Mouse (Mus musculus) C2C12 (cell line): ENCODE results near the gene Tmc6. TPM values are rescaled to one million over a fixed set of nuclear protein-coding genes. Genes with fewer than 3 reads are reported as not detected.

Source experiments
- H3K27me3 ChIP-seq: one replicate; pipeline ENCODE4 v1.6.1; 2011; ENCODE audit not compliant: control insufficient read depth, insufficient read depth, insufficient read length
- H3K36me3 ChIP-seq: one replicate; pipeline ENCODE4 v1.6.1; 2011; ENCODE audit not compliant: control insufficient read depth, insufficient read depth
- H3K4me3 ChIP-seq: one replicate; pipeline ENCODE4 v1.5.1; 2011; ENCODE audit warnings: mild to moderate bottlenecking, control low read depth; ENCODE audit not compliant: poor library complexity, insufficient read depth, severe bottlenecking
- H3K79me2 ChIP-seq: one replicate; pipeline ENCODE4 v1.6.1; 2011; ENCODE audit not compliant: control insufficient read depth, insufficient read depth
- H3K79me3 ChIP-seq: one replicate; pipeline ENCODE4 v1.6.1; 2011; ENCODE audit warnings: low read depth, control low read depth
- H3ac ChIP-seq: one replicate; pipeline ENCODE3; 2011; ENCODE audit warnings: low read depth; ENCODE audit not compliant: control insufficient read depth, insufficient read length
- CEBPB ChIP-seq: IDR thresholded peaks from one replicate; pipeline ENCODE4 v1.6.1; 2011; ENCODE audit warnings: low read depth, mild to moderate bottlenecking, control low read depth, moderate library complexity
- CTCF ChIP-seq: IDR thresholded peaks from one replicate; pipeline ENCODE4 v1.5.1; 2011; ENCODE audit not compliant: control insufficient read depth, insufficient read depth, insufficient read length
- FOSL1 ChIP-seq: IDR thresholded peaks from one replicate; pipeline ENCODE4 v1.8.0; 2011; ENCODE audit warnings: mild to moderate bottlenecking, low read length; ENCODE audit not compliant: poor library complexity, insufficient read depth, severe bottlenecking
- MAX ChIP-seq: IDR thresholded peaks from one replicate; pipeline ENCODE4 v1.6.1; 2011; ENCODE audit warnings: mild to moderate bottlenecking, control low read depth
- MYOD1 ChIP-seq: IDR thresholded peaks from one replicate; pipeline ENCODE4 v1.6.1; 2011; ENCODE audit warnings: low read depth; ENCODE audit not compliant: control insufficient read depth, insufficient read length
- MYOG ChIP-seq: IDR thresholded peaks from one replicate; pipeline ENCODE4 v1.6.1; 2011; ENCODE audit not compliant: control insufficient read depth, insufficient read length; ENCODE audit errors: extremely low read depth
- USF1 ChIP-seq: IDR thresholded peaks from one replicate; pipeline ENCODE4 v1.6.1; 2011; ENCODE audit warnings: low read depth, mild to moderate bottlenecking, control low read depth, moderate library complexity
- long read RNA-seq, 2 experiments: library from polyadenylated mRNA; unstranded; transcript quantifications; one replicate each; pipeline ENCODE4 v2.0.0; 2019 to 2020
- polyA plus RNA-seq: library from polyadenylated mRNA; unstranded; fragments of >200 nt; fragmentation: generic; extraction: Trizol; gene quantifications from one replicate; pipeline ENCODE4 v1.2.1, GENCODE M21; 2012; ENCODE audit warnings: missing spikeins

Tmc6 gene
- 23.2 TPM for polyA plus RNA-seq
- long read RNA-seq, experiment 1, transcript Tmc6-201 (20 exons, 2,865 nt) = major isoform, 8 of 23 reads
- long read RNA-seq, experiment 1, partial matches to known transcripts = 6 of 23 reads
- long read RNA-seq, experiment 1, other reads (novel, unspliced or antisense) = 9 of 23 reads
- long read RNA-seq, experiment 2, transcript Tmc6-201 (20 exons, 2,865 nt) = major isoform, 67 of 148 reads
- long read RNA-seq, experiment 2, partial matches to known transcripts = 6 of 148 reads
- long read RNA-seq, experiment 2, other reads (novel, unspliced or antisense) = 75 of 148 reads

GRCm38 (mm10) chr11:117781993-117782704 lies at the start of gene Tmc6, which contains the start of gene Tmc8:
Gene Tmc6 (minus strand): TSS chr11:117782198.
Gene Tmc8 (plus strand): TSS chr11:117782076.
- Histone ChIP-seq H3K4me3 (peak within 1 kb of the TSS; percentile 23), H3K36me3 (no peaks in the 10 kb centered on the region), H3K79me2 (no peaks in the 10 kb centered on the region), H3K79me3 (no peaks in the 10 kb centered on the region), H3ac (peak within 1 kb of the TSS; percentile 23), H3K27me3 (no peaks in the 10 kb centered on the region)
- no peak for TF ChIP-seq MAX
- no peak for TF ChIP-seq USF1
- TF ChIP-seq MYOD1 = no peak
- no peak for TF ChIP-seq MYOG
- no peak for TF ChIP-seq CEBPB
- TF ChIP-seq FOSL1 = no peak
- no peak for TF ChIP-seq CTCF

DNA sequence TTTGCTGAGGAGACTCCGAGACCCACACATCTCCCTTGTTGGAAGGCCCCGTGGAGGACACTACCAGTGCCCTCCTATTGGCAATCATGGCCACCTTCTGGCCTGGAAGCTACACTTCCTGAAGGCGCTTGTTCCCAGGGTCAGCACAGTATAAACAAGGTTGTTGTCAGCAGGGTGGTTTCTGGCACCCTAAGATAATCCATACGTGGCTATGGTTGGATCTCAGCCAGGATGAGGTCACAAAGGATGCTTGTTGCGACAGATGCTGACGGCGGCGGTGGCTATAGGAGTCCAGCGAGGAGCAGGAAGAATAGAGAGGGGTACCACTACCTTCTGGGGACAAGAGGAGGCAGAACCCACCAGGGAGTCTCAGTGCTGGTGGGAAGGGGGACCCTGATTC lies 48.4 kb upstream of the Tmc6 start:
- TF ChIP-seq USF1 (no peak), CEBPB (peak; percentile 40), MAX (no peak), CTCF (no peak), FOSL1 (no peak), MYOD1 (no peak), MYOG (no peak)
- Histone ChIP-seq H3K79me3 (no peaks in the 10 kb centered on the region), H3K79me2 (peaks cover 17% of the 10 kb centered on the region)

GRCm38 (mm10) chr11:117829671-117830215 lies 47.7 kb upstream of the Tmc6 start:
- TF ChIP-seq USF1 = no peak
- no peak for TF ChIP-seq MAX
- TF ChIP-seq CTCF = no peak
- no peak for TF ChIP-seq MYOD1
- no peak for TF ChIP-seq FOSL1
- TF ChIP-seq MYOG = no peak
- no peak for TF ChIP-seq CEBPB
- Histone ChIP-seq H3K79me2 (peaks cover 23% of the 10 kb centered on the region), H3K4me3 (no peak overlapping the region), H3ac (no peak overlapping the region), H3K27me3 (no peaks in the 10 kb centered on the region), H3K36me3 (no peaks in the 10 kb centered on the region), H3K79me3 (peaks cover 6% of the 10 kb centered on the region)

More for the DNA sequence above, 48.4 kb upstream of the Tmc6 start:
- Histone ChIP-seq H3K36me3 (no peaks in the 10 kb centered on the region), H3K27me3 (no peaks in the 10 kb centered on the region), H3K4me3 (no peak overlapping the region), H3ac (no peak overlapping the region)

DNA sequence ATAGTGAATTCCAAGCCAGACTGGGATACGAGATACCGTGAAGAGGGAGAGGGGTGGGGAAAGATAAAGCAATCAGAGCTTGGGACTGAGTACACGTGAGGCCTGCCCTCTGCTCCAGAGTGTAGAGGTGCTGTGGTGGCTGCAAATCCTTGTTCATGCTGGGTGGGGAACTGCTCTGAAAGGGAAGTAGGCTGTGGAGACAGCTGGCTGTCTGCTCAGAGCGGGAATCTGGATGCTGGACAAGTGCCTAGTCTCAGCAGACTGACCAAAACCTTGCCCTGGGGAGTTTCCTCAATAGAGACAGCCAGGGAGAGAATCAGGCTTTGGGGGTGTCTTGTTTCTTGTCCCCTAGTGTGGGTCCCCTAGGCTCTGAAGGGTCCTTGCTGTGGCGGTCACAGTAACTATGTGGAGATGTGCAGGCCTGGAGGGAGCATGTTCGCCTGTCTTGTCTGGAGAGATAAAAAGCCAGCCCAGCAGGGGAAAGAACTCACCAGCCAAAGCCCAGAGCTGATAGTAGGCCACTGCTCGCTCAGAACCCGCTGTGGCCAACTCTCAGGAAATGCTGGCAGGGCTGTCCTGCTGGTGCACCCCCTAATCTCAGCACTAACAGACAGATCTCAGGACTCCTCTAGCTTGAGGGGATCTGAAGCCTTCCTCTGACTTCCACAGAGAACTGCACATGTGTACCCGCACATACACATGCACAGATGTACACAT lies 47.0 kb upstream of the Tmc6 start:
- Histone ChIP-seq H3K79me2 (peaks cover 30% of the 10 kb centered on the region), H3K4me3 (no peak overlapping the region), H3K79me3 (peaks cover 11% of the 10 kb centered on the region), H3ac (no peak overlapping the region), H3K36me3 (peaks cover 3% of the 10 kb centered on the region), H3K27me3 (no peaks in the 10 kb centered on the region)
- peak; percentile 28 for TF ChIP-seq USF1
- TF ChIP-seq MYOD1 = peak; percentile 42
- no peak for TF ChIP-seq CEBPB

GRCm38 (mm10) chr11:117828149-117828887 lies 46.3 kb upstream of the Tmc6 start:
- TF ChIP-seq USF1 = no peak
- TF ChIP-seq MAX = no peak
- TF ChIP-seq MYOD1 = no peak
- TF ChIP-seq CTCF = no peak
- TF ChIP-seq MYOG = no peak
- TF ChIP-seq FOSL1 = no peak
- TF ChIP-seq CEBPB = no peak
- Histone ChIP-seq H3K79me3 (peaks cover 18% of the 10 kb centered on the region), H3ac (no peak overlapping the region), H3K27me3 (no peaks in the 10 kb centered on the region), H3K79me2 (peaks cover 38% of the 10 kb centered on the region), H3K4me3 (no peak overlapping the region), H3K36me3 (peaks cover 11% of the 10 kb centered on the region)
